Mouse (Mus musculus) right cerebral cortex, postnatal 25 days (tissue): ENCODE data around the gene Gchfr.

Experiments
- DNase-seq: peaks from one replicate; pipeline ENCODE4 v3.0.0; 2022

Gchfr gene

DNA sequence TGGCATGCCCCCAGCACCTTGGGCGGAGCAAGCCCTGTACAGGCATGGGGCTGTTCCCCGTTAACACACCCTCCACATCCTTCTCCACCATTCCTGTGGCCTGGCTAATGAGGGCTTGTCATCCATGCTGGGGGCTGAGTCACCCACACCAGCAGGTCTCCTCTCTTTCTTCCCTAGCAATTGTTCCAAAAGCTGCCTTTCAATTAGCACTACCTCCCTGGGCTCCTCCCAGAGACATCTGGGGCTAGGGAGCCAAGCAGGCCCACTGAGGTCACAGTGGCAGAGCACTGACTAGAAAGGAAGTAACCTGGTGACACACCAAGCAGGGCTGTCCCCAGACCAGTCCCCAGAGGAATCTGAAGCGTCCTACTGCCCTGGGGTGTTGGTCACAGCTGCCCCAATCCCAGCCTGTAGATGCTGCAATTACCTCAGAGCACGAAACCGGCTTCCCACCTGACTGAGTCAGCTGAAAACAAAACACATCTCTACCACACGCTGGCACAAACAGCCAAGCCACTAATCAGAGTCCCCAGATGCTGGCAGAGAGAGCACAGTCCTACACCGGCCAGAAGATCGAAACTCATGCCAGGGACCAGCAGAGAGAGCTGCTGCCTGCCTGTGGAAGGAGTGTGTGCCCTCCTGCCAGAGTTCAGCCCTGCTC, 6.5 kb downstream of the Gchfr start, which contains the start of gene Gm14137:
Gene Gm14137, plus strand, starts transcription at position 519 of the 661 bp plus-strand sequence.
- DNase-seq = no peak

DNA sequence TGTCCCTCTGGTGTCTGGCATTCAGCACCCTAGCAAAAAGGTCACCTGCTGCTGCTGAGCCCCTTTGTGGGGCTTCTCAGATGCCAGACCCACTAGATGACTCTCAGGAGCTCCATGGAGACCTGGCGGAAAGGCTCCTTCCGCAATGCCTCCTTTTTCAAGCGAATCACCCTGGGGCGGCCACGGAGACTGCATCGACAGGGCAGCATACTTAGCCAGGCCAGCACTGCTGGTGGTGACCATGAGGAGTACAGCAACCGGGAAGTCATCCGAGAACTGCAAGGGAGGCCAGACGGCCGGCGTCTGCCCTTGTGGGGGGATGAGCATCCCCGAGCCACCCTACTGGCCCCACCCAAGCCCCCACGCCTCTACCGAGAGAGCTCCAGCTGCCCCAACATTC, 7.3 kb downstream of the Gchfr start:
- DNase-seq = no peak

DNA sequence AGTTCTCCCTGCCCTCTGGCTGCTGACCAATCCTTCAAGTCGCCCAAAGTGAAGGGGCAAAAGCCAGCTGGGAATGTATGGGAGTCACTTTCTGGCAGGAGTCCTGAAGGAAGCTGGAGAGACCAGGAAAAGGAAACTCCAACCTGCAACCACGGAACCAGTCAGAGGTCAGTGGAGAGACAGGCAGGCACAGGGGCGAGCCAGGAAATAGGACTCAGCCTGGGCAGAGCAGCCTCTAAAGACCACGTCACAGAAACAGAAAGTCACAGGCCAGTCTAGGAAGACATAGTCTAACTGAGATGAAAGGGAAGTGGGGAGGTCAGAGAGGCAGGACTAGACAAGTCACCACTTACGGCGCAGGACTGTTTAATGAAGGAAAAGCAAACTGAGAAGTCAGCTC, 8.0 kb downstream of the Gchfr start:
- DNase-seq = no peak

DNA sequence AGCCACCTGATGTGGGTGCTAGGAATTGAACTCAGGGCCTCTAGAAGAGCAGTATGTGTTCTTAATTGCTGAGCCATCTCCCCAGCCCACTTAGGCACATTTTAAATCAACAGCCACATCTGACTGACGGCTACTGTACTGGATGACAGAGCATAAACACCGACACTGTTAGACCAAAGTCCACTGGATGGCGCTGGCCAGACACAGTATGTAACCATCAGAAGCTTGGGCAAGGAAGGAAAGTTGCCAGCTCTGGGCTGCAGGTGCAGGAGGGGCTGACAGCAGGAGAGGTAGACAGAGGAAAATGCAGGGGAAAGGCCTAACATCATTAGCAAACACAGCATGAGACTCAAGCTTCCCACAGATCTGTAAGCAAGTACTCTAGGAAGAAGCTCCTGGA, 9.2 kb downstream of the Gchfr start:
- no peak for DNase-seq

DNA sequence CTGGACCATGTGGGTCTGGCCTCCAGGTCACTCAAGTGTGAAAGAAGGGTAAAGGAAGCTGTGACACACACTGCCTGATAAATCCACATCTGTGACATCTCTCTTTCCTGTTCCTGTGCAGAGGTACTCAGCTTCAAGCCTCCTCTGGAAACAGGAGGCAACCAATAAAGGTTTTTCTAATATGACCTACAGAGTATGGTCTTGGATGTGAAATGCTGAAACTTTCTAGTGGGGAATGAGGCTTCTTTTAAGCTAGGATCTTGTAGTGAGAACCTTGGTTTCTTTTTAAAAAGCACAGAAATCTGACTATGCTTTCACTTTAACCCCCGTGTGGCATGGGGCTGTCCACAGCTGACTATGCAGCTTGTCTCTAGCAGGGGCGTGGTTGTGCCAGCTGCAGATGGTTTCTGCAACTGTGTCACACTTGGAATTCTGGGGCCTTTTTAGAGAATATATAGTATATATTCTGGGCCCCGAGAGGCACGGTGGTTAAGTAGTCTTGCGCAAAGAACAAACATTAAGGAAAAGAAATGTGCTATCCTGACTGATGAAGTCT, 9.9 kb downstream of the Gchfr start:
- DNase-seq = no peak

DNA sequence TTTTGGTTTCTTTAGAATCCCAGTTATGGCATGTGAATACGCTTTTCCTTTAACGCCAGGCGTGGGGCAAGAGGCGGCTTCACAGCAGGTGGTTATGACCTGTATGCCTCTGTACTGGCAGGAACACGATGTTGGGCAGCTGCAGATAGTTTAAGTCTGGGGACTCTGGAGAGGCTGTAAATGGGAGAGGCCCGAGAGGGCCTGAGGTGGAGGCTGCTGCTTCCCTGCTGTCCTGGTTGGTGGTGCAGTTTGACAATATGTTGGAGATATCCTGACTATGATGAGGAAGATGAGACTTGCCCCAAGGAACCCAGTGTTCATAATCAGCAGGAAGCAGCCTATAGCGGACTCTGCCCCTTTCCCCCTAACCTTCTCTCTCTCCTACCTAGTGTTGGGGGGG, 15.3 kb downstream of the Gchfr start:
- DNase-seq = no peak

DNA sequence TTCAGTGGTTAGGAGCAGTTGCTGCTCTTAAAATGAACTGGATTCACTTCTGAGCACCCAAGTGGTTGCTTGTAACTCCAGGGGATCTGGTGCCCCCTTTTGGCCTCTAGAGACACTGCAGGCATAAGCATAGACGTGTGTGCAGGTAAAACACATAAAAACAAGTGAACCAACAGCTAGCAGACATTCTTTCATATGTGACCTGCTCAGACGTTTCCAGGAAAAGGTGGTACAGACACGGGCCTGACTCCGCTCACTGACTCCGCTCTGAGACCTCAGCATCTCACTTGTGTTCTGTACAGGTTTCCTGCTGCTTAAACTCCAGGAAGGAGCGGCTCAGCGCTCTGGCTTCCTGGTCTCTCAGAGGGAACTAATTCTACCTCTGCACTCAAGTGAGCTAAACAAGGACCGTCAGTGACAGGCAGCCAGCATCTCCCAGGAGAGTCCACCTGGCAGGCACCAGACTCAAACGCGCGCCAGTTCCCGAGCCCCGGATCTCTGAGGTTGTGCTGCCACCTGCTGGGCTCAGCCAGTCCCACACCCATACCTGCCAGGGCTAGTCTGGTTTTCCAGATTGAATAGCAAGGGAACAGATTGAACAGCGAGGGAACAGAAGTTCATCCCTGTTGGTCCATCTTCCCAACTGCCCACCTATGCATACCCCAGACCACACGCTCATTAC, 21.6 kb downstream of the Gchfr start:
- DNase-seq = peak; percentile 77

DNA sequence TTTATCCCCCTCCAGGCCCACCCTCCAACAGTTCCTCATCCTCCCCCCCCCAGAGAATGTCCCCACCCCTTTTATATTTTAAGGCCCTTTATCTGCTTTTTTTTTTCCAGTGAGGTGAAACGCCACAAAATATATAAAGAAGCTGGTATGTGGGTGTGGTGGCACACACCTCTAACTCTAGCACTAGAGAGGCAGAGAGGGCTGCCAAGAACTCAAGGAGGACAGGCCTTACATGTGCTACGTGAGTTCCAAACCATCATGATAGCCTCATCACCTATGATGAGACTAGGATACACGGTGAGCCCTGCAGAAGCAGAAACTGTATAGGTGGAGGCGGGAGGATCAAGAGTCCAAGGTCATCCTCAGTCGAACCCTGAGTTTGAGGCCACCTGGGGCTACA, 23.4 kb downstream of the Gchfr start:
- DNase-seq = no peak

DNA sequence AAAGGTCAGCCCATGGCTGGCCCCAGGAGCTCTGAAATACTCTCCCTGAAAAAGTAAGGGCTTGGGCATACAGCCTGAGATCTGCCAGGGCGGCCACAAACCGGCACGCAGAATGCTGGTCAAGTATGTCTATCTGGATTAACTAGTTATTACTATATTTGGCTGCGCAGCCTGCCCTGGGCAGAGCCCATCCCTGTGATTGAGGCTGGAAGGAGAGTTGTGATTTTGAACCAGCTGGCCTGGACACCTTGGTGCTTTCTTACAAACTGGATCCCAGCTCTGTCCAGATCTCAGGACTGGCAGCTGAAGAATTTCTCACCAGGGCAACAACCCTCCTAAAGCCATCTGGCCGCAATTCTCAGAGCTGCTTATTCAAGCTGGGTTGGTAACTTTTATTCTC, 26.6 kb downstream of the Gchfr start:
- DNase-seq = no peak

DNA sequence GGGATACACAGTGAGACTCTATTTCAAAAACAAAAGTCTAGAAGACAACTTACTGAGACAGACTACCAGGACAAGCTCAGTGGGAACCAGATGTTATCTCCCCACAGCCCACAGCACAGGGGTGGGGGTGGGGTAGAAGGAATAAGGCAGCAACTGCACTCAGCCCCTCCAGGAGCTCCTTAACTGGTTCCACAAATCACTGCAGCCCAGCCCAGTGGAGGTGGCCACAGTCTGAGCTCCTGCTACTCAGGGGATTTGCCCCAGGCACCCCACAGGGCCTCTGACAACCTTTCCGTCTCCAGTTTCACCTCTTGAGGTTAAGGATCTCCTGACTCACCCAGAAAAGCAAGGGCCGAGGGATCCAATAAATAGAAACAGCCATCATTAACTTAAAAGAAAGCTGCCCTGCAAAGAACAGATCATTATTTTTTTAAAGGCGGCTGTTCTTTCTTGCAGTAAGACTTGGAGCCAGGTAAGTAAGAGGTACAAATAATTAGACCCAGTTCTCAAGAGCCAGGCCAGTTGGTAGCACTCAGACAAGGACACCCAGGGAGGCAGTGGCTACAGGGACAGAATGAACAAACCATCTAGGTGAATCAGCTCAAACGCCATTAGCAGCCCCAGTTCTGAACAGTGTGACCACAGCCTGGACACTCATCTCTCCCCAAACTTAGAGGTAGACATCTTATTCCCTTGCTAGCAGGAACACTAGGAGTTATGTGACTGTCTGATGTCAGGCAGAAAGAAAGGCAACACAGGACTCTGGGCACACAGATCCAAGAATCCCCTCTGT, 28.9 kb downstream of the Gchfr start:
- no peak for DNase-seq

DNA sequence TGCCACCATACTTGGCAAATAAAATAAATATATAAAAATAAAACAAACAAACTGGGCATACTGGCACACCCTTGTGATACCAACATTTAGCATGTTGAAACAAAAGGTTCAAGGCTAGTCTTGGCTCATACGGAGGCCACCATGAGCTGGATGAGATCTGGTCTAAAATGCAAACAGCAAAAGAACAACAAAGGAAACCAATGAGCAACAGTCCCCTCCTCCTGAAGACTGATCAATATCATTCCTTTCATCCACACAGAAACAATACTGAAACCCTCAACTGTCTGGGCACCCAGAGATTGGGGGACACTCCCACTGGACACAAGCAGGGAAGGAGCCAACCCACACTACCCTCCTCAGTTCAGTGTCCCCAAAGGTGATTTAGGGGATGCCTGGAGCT, 29.9 kb downstream of the Gchfr start:
- no peak for DNase-seq

DNA sequence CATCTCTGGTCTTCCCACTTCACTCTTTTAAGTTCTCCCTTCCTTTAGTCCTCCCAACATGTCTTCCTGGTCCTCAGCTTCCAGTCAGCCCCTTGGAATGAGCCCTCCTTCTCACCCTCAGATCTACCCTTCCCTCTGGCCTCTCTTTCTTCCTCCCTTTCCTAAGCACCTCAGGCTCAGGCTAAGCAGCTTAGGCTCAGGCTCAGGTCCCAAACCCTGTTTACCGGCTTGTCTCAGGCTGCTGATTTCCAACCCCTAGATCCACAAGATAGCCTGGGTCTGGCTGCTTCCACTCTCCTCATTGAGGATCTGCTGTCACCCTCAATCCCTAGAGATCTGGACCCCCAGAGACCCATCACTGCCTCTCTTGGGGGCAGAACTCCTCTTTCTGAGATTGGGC, 30.5 kb downstream of the Gchfr start:
- no peak for DNase-seq

DNA sequence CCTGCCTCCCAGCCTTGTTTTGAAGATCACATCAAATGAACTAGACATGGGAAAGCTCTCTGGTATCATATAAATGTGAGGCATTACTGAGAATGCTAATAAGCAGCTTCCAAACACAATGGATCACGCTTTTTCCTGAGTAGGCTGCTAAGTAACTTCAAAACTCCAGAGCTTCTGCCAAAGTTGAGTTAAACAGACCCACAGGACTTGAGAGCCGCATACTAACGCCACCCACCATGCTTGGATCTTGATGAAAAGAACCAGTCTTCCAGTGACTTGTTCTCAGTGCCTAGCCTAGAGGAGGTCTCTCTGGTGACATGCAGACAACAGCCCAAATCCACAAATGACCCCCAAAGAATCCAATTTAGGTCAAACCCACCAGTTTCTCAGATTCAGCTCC, 31.4 kb downstream of the Gchfr start:
- no peak for DNase-seq

DNA sequence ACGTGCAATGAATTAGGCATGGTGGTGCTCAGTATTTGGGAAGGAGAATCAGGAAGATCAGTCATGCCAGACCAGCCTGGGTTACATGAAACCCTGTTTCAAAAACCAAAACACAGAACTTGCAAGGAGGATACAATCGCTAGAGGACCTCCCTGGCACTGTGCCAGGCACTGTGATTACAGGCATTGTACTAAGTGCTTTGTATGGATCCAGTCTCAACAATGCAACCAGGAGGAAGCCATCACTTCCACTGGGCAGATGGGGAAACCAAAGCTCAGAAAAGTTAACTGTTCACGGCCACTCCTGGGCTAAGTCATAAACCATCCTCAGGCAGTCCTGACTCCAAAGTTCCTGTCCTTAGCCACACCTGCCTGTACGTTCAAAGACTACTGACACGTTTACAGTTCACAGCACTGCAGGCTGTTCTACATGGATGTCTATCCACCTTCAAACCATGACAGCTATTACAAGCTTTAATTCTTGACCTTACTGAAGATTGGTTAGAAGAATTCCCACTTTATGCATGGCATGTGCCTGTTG, 35.4 kb downstream of the Gchfr start:
- no peak for DNase-seq

DNA sequence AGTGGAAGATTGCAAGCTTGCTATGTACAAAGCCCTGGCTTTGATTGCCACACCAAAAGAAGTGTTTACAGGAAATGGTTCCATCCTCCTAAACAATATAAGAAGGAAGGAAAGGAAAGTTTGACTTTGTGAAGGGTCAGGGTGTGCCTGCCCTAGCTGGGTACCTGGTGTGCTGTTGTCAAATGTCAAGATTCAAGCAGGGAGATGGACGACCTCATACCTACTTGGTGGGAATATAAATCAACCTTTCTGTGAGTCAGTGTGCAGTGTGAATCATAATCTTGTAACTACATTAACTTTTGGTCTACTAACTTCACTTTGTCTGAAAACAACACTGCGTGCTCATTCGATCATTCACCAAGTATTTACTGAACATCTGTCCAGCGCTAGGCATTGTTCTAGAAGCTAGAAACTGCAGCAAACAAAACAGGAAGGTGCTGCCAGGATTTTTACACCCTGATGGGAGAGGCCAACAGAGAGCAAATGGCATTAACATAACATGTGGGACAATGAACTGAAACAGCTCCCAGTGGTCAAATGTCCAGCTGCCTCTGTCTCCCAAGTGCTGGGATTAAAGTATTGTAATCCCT, 36.4 kb downstream of the Gchfr start:
- DNase-seq = no peak

DNA sequence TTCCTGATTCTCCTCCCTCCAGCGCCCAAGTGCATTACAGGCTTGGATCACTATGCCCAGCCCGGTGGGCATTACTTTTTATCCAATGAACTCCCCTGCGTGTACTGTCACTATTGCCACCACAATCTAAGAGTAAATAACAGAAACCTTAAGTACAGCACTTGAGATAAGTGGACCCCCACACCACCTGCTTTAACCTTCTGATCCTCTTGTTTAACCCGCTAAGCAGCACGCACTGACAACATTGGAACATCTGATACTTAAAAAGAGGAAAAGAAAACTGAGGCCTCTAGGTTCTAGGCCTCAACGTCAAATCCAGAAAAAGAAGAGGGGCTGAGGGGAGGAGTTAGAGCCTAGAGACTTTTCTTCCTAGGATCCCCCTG, 40.4 kb downstream of the Gchfr start:
- no peak for DNase-seq

DNA sequence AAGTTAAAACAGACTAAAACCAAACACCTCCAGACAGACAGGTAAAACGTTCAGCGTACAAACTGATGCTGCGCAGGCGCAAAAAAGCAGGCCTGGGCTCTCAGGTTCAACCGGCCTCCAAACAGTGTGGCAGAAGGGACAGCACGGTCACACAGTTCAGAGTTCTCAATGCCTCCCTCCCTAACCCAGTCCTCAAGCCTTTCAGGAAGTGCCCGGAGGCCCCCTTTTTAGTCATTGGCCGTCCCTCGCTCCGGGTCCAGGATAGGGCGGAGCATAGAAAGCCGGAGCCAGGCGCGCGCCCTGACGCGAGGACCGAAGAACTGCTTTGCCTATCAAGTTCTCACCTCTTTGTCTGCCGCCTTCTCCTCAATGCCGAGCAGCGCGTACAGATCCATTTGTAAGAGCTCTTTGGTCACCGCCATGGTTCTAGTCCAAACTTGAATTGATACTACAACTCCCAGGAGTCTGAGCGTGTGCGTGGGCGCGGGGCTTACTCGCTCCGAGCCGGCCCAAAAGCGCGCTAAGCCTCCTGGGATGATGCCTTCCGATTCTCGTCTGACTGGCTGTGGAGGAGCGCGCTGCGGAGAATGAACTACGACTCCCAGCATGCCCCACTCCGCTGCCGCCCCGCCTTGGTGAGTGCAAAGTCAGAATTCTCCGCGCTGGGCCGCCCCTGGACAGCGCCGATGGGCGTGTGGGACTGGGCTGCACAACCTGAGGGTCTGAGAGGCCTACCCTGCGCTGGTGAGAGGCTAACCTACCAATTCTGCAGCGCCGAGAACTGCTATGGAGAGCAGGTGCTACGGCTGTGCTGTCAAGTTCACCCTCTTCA, 41.0 kb downstream of the Gchfr start, which contains the start of the genes Zfyve19 and Dnajc17:
Gene Zfyve19, plus strand, starts transcription at position 274 of the 832 bp plus-strand sequence.
Gene Dnajc17, minus strand, starts transcription at position 452 of the 832 bp plus-strand sequence.
- peak; percentile 98 for DNase-seq

DNA sequence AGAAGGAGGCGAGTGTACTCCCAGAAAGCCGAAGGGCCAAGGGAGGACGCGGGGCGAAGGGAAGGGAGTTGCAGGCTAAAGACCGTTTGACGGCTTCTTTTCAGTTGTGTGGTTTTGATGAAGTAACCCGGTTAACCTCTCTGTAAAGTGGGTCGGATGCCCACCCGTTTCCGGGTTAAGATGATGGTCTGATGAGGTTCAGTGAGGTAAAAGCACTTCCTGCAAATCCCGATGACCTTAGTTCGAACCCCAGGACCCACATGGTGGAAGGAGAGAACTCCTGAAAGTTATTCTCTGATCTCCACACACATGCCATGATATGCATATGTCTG, 41.6 kb downstream of the Gchfr start:
- DNase-seq = no peak
